Mouse (Mus musculus): ENCODE measurements at regions not wholly inside any gene's neighbourhood (a gene's known extent, or its start where the extent isn't known, plus 50 kb on each side); places are given as distances from the start of the nearest gene placed in this dataset.
A peak's percentile ranks its signal among the peaks of the same experiment; 100 is the strongest.
"Not testable (repeated sequence)": the region's sequence is repeated elsewhere in the genome, so short reads cannot be mapped to it uniquely, and the experiment has no call there.

GRCm38 (mm10) chr4:8462414-8462813, 223.6 kb upstream of the Car8 start:
- not testable (repeated sequence) for H3K27me3 ChIP-seq, H3K9ac ChIP-seq
- 93% methylated on average over 6 of the region's 6 CpGs for WGBS

GRCm38 (mm10) chr4:8454346-8454745, 215.5 kb upstream of the Car8 start:
- no peak overlapping the region for H3K4me3 ChIP-seq
- H3K27ac ChIP-seq (replicated peaks), result no peak overlapping the region
- no peaks in the 10 kb centered on the region for H3K36me3 ChIP-seq
- H3K4me2 ChIP-seq, result no peak overlapping the region
- H3K9ac ChIP-seq, result no peak overlapping the region
- H3K27me3 ChIP-seq, result no peaks in the 10 kb centered on the region
- H3K4me1 ChIP-seq (replicated peaks), result no peaks in the 10 kb centered on the region
- WGBS, result 92% methylated on average over 2 of the region's 2 CpGs
- no peaks in the 10 kb centered on the region for H3K9me3 ChIP-seq
- no peak for ATAC-seq (ENCODE audit: low read depth)

More at GRCm38 (mm10) chr4:8462414-8462813, 223.6 kb upstream of the Car8 start:
- not testable (repeated sequence) for H3K4me2 ChIP-seq; H3K36me3 ChIP-seq; H3K4me1 ChIP-seq (replicated peaks); ATAC-seq (ENCODE audit: low read depth); H3K4me3 ChIP-seq; H3K27ac ChIP-seq (replicated peaks); H3K9me3 ChIP-seq

- Histone ChIP-seq H3K9me3 (peaks cover 10% of the 10 kb centered on the region; the same call in 1 of the 2 replicates), H3K4me2 (no peak overlapping the region), H3K4me1 (replicated peaks) (no peaks in the 10 kb centered on the region), H3K4me3 (no peak overlapping the region), H3K9ac (no peak overlapping the region), H3K27me3 (no peaks in the 10 kb centered on the region), H3K36me3 (no peaks in the 10 kb centered on the region), H3K27ac (replicated peaks) (no peak overlapping the region)
- 62% methylated on average over 2 of the region's 2 CpGs for WGBS
- ATAC-seq (ENCODE audit: low read depth), result no peak
Observed at GRCm38 (mm10) chr4:8432393-8432792, 193.6 kb upstream of the Car8 start.

GRCm38 (mm10) chr4:8431032-8431332, 192.1 kb upstream of the Car8 start:
- Histone ChIP-seq H3K4me3 (no peak overlapping the region), H3K27me3 (no peaks in the 10 kb centered on the region), H3K27ac (replicated peaks) (no peak overlapping the region), H3K9me3 (0 out of 2 replicates have a peak, but pooled peaks cover under 1% of the 10 kb centered on the region), H3K4me1 (replicated peaks) (no peaks in the 10 kb centered on the region), H3K9ac (no peak overlapping the region), H3K36me3 (no peaks in the 10 kb centered on the region), H3K4me2 (no peak overlapping the region)
- no peak for ATAC-seq (ENCODE audit: low read depth)
- WGBS, result 29% methylated on average over 1 of the region's 1 CpGs

GRCm38 (mm10) chr4:8430269-8431031, 191.6 kb upstream of the Car8 start:
- no peaks in the 10 kb centered on the region for H3K36me3 ChIP-seq

GRCm38 (mm10) chr4:8429771-8430170, 190.9 kb upstream of the Car8 start:
- H3K4me1 ChIP-seq (replicated peaks), result no peaks in the 10 kb centered on the region
- H3K9ac ChIP-seq, result no peak overlapping the region
- no peaks in the 10 kb centered on the region for H3K36me3 ChIP-seq
- no peak for ATAC-seq (ENCODE audit: low read depth)
- no peaks in the 10 kb centered on the region for H3K9me3 ChIP-seq
- H3K27ac ChIP-seq (replicated peaks), result no peak overlapping the region
- H3K4me2 ChIP-seq, result no peak overlapping the region
- WGBS, result 18% methylated on average over 5 of the region's 5 CpGs
- H3K4me3 ChIP-seq, result no peak overlapping the region
- H3K27me3 ChIP-seq, result no peaks in the 10 kb centered on the region

More at GRCm38 (mm10) chr4:8430269-8431031, 191.6 kb upstream of the Car8 start:
- Histone ChIP-seq H3K9ac (no peak overlapping the region), H3K27me3 (no peaks in the 10 kb centered on the region), H3K4me2 (no peak overlapping the region), H3K4me1 (replicated peaks) (no peaks in the 10 kb centered on the region), H3K27ac (replicated peaks) (no peak overlapping the region), H3K4me3 (no peak overlapping the region), H3K9me3 (no peaks in the 10 kb centered on the region)
- no peak for ATAC-seq (ENCODE audit: low read depth)
- WGBS, result 85% methylated on average over 4 of the region's 4 CpGs

- H3K4me1 ChIP-seq (replicated peaks), result peaks cover 1% of the 10 kb centered on the region; the same call in 1 of the 2 replicates
- H3K36me3 ChIP-seq, result no peaks in the 10 kb centered on the region
- H3K9me3 ChIP-seq, result no peaks in the 10 kb centered on the region
- ATAC-seq (ENCODE audit: low read depth), result 0 out of 2 replicates have a peak, but pooled peaks have one; percentile 12
- 0 out of 2 replicates have a peak overlapping the region, but pooled peaks have one; percentile 9 for H3K27ac ChIP-seq (replicated peaks)
- no peak overlapping the region for H3K4me2 ChIP-seq
- WGBS, result 72% methylated on average over 11 of the region's 11 CpGs
- H3K9ac ChIP-seq, result no peak overlapping the region
- H3K27me3 ChIP-seq, result no peaks in the 10 kb centered on the region
- no peak overlapping the region for H3K4me3 ChIP-seq
Observed at GRCm38 (mm10) chr4:8428629-8429523, 190.0 kb upstream of the Car8 start.

- Histone ChIP-seq H3K4me2 (no peak overlapping the region), H3K36me3 (no peaks in the 10 kb centered on the region), H3K27ac (replicated peaks) (no peak overlapping the region), H3K9me3 (no peaks in the 10 kb centered on the region), H3K27me3 (no peaks in the 10 kb centered on the region), H3K4me3 (no peak overlapping the region), H3K4me1 (replicated peaks) (peaks cover 4% of the 10 kb centered on the region; the same call in 1 of the 2 replicates), H3K9ac (no peak overlapping the region)
- ATAC-seq (ENCODE audit: low read depth), result no peak
- WGBS, result 84% methylated on average over 4 of the region's 4 CpGs
Observed at GRCm38 (mm10) chr4:8427812-8428211, 189.0 kb upstream of the Car8 start.

- H3K4me2 ChIP-seq, result no peak overlapping the region
- 64% methylated on average over 16 of the region's 16 CpGs for WGBS
- ATAC-seq (ENCODE audit: low read depth), result 0 out of 2 replicates have a peak, but pooled peaks have one; percentile 27
- H3K4me1 ChIP-seq (replicated peaks), result peaks cover 6% of the 10 kb centered on the region; the same call in 1 of the 2 replicates
- H3K27me3 ChIP-seq, result no peaks in the 10 kb centered on the region
- no peak overlapping the region for H3K4me3 ChIP-seq
- no peak overlapping the region for H3K9ac ChIP-seq
- H3K36me3 ChIP-seq, result no peaks in the 10 kb centered on the region
- no peaks in the 10 kb centered on the region for H3K9me3 ChIP-seq
- H3K27ac ChIP-seq (replicated peaks), result no peak overlapping the region
Observed at GRCm38 (mm10) chr4:8423392-8424045, 184.7 kb upstream of the Car8 start.

- 89% methylated on average over 6 of the region's 6 CpGs for WGBS
- no peaks in the 10 kb centered on the region for H3K9me3 ChIP-seq
- H3K27me3 ChIP-seq, result no peaks in the 10 kb centered on the region
- no peak overlapping the region for H3K4me2 ChIP-seq
- no peak for ATAC-seq (ENCODE audit: low read depth)
- no peak overlapping the region for H3K27ac ChIP-seq (replicated peaks)
- no peaks in the 10 kb centered on the region for H3K36me3 ChIP-seq
- H3K4me1 ChIP-seq (replicated peaks), result peaks cover 12% of the 10 kb centered on the region; the same call in 1 of the 2 replicates
- H3K4me3 ChIP-seq, result no peak overlapping the region
- H3K9ac ChIP-seq, result no peak overlapping the region
Observed at GRCm38 (mm10) chr4:8421285-8421684, 182.4 kb upstream of the Car8 start.

GRCm38 (mm10) chr4:8418374-8419031, 179.7 kb upstream of the Car8 start:
- H3K36me3 ChIP-seq, result no peaks in the 10 kb centered on the region
- H3K9ac ChIP-seq, result no peak overlapping the region
- H3K27ac ChIP-seq (replicated peaks), result no peak overlapping the region
- H3K27me3 ChIP-seq, result no peaks in the 10 kb centered on the region
- ATAC-seq (ENCODE audit: low read depth), result no peak
- no peak overlapping the region for H3K4me2 ChIP-seq
- no peaks in the 10 kb centered on the region for H3K9me3 ChIP-seq
- H3K4me3 ChIP-seq, result no peak overlapping the region
- 33% methylated on average over 1 of the region's 1 CpGs for WGBS
- peaks cover 8% of the 10 kb centered on the region; the same call in 1 of the 2 replicates for H3K4me1 ChIP-seq (replicated peaks)

All from neural tube, embryonic 13.5 days (tissue).